Mouse (Mus musculus): ENCODE measurements around the gene Gmds. TPM values are rescaled to one million over a fixed set of nuclear protein-coding genes. Genes with fewer than 3 reads are reported as not detected.

Gene Gmds
- total RNA-seq, 1 experiment, result 7.3 TPM

DNA sequence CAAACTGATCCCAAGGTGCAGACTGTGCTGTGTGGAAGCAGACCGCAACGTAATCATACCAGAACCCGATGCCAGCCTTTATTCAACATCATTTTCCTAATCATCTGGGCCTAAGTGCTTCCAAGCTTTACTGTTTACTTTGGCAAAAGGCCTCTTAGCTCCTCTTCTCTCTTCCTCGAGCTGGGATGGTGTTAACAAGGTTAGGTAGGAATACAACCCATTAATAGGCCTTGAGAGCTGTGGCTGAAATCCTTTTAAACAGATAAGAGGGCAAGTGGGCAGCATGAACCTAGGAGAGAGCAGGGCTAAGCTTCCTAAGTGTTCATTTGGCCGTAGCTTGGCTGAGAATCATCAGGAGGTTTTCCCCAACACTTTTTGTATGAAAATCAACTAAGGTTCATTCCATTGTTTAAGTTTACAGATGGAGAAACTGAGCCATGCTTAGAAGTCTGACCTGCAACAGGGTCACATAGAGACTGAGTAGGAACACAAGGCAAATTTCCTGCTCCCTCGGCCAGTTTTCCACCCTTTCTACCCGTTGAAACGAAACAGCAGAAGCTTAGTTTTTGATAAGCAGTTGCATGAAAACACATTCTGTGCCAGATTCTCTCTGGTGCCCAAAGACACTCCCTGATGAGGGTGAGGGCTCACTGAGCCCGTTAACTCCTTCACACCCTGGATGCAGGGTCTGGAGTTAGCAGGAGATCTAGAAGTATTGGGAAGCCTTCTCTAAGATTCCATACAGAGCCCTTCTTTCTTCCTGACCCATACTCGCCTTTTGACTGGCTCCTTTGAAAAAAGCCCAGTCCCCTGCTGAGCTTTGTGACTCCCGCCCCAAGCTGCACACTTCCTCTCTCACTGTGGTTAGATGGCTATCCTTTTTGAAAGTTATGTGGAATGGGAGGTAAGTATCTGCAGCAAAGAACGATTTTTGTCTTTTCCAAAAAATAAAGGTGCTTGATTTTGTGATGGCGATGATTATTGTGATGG is 379.9 kb downstream of the Gmds start:
- in situ Hi-C loops (cut with MboI; ENCODE audit: low sequenced_read_pairs in 2 of 2, unreplicated experiment in 2 of 2), result no loop called here
- Histone ChIP-seq H3K36me3 (ENCODE audit: control insufficient read depth, insufficient read depth, low read length, poor library complexity, severe bottlenecking) (no peaks in the 10 kb centered on the region), H3K9me3 (ENCODE audit: control insufficient read depth, insufficient read depth, low read depth, low read length) (no peaks in the 10 kb centered on the region), H3K4me3 (ENCODE audit: insufficient read depth in 1 of 2, low read depth in 1 of 2, low read length in 2 of 2, poor library complexity in 1 of 2, severe bottlenecking in 1 of 2) (no peak overlapping the region), H3K27ac (ENCODE audit: insufficient read depth, low read depth, low read length, poor library complexity, severe bottlenecking) (no peak overlapping the region), H3K9ac (ENCODE audit: insufficient read depth, low read depth, low read length, poor library complexity, severe bottlenecking) (0 out of 2 replicates have a peak overlapping the region, but pooled peaks have one; percentile 8), H3K4me1 (ENCODE audit: control insufficient read depth in 2 of 2, insufficient read depth in 2 of 2, low read length in 2 of 2, poor library complexity in 1 of 2) (peaks cover 0 to 2% of the 10 kb centered on the region in 2 experiments; a peak in 1 of 4 replicates)
- TF ChIP-seq ZC3H11A (IDR thresholded peaks at IDR 0.05; ENCODE audit: borderline replicate concordance, low read depth, low read length) (no peak), HCFC1 (IDR thresholded peaks at IDR 0.05; ENCODE audit: borderline replicate concordance, insufficient read depth, low read length) (no peak), MAFK (IDR thresholded peaks at IDR 0.05; ENCODE audit: insufficient read depth, low read depth, low read length) (no peak), CHD2 (IDR thresholded peaks at IDR 0.05; ENCODE audit: low read depth, low read length) (no peak), ZNF384 (IDR thresholded peaks at IDR 0.05; ENCODE audit: low read depth, low read length) (no peak)
- DNase-seq (ENCODE audit: low read depth, low spot score), result no peak

DNA sequence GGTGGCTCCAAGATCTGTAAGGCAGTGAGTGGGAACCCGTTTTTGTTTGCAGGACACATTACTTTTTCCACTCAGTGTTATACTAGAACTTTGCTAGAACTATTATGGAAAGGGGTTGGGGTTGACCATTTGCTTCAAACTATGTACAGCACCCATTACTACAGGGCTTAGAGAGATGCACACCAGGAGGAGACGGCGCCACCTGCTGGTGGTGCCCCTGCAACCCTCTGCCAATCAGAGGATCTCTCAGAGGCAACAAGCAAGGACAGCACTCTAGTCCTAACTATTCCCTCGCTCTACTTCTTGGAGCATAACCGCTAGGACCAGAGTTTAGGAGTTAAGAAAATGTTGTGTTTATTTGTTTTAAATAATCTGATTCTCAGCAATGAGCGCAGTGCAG is 382.0 kb downstream of the Gmds start:
- peaks cover 0 to 2% of the 10 kb centered on the region in 2 experiments; a peak in 1 of 4 replicates for H3K4me1 ChIP-seq (ENCODE audit: control insufficient read depth in 2 of 2, insufficient read depth in 2 of 2, low read length in 2 of 2, poor library complexity in 1 of 2)
- no peaks in the 10 kb centered on the region for H3K36me3 ChIP-seq (ENCODE audit: control insufficient read depth, insufficient read depth, low read length, poor library complexity, severe bottlenecking)
- DNase-seq (ENCODE audit: low read depth, low spot score), result peak; percentile 47
- H3K27ac ChIP-seq (ENCODE audit: insufficient read depth, low read depth, low read length, poor library complexity, severe bottlenecking), result no peak overlapping the region
- TF ChIP-seq ZC3H11A (IDR thresholded peaks at IDR 0.05; ENCODE audit: borderline replicate concordance, low read depth, low read length) (peak; percentile 17; the same call in 1 of the 2 replicates), HCFC1 (IDR thresholded peaks at IDR 0.05; ENCODE audit: borderline replicate concordance, insufficient read depth, low read length) (no peak)
- no peak overlapping the region for H3K4me3 ChIP-seq (ENCODE audit: insufficient read depth in 1 of 2, low read depth in 1 of 2, low read length in 2 of 2, poor library complexity in 1 of 2, severe bottlenecking in 1 of 2)
- H3K9me3 ChIP-seq (ENCODE audit: control insufficient read depth, insufficient read depth, low read depth, low read length), result no peaks in the 10 kb centered on the region
- no peak overlapping the region for H3K9ac ChIP-seq (ENCODE audit: insufficient read depth, low read depth, low read length, poor library complexity, severe bottlenecking)
- in situ Hi-C loops (cut with MboI; ENCODE audit: low sequenced_read_pairs in 2 of 2, unreplicated experiment in 2 of 2), result no loop called here

DNA sequence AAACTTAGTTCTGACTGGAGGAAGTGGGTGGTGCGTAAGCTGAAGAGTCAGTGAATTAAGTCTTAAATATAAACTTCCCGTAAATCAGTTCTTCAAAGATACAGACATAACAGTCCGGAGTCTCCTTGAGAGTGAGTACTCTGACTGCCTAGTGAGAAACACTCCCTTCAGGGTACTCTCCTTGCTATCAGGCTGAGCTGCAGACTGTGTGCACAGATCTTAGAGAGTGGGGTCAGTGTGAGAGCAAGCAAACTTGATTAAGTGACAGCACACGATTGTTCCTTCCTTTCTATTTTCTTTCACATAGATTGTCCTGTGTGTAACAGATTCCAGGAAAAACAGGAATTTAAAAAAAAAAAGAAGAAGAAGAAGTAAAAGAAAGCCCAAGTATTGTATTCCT is 382.4 kb downstream of the Gmds start:
- H3K9ac ChIP-seq (ENCODE audit: insufficient read depth, low read depth, low read length, poor library complexity, severe bottlenecking), result no peak overlapping the region
- no peaks in the 10 kb centered on the region for H3K9me3 ChIP-seq (ENCODE audit: control insufficient read depth, insufficient read depth, low read depth, low read length)
- in situ Hi-C loops (cut with MboI; ENCODE audit: low sequenced_read_pairs in 2 of 2, unreplicated experiment in 2 of 2), result no loop called here

DNA sequence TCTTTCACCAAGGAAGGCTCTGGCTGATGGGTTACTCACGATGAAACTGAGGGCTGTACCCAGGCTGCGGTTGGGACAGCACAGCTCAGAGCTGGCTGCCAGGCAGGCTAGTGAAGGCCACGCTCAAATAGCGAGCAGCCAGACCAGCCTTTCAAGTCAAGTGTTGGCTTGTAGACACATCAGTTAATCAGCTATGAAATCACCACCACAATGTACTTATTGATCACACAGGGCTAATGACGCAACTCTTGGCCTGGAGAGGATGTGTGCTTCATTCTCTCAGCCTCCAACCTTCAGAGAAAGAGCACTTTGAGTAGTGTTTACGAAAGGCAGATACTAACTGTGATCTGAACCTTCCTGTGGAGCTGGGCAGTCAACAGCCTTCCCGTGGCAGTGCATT is 383.4 kb downstream of the Gmds start:
- no peak overlapping the region for H3K27ac ChIP-seq (ENCODE audit: insufficient read depth, low read depth, low read length, poor library complexity, severe bottlenecking)
- TF ChIP-seq MAFK (IDR thresholded peaks at IDR 0.05; ENCODE audit: insufficient read depth, low read depth, low read length), result no peak
- TF ChIP-seq CHD2 (IDR thresholded peaks at IDR 0.05; ENCODE audit: low read depth, low read length), result no peak
- no peak for TF ChIP-seq ZC3H11A (IDR thresholded peaks at IDR 0.05; ENCODE audit: borderline replicate concordance, low read depth, low read length)
- TF ChIP-seq HCFC1 (IDR thresholded peaks at IDR 0.05; ENCODE audit: borderline replicate concordance, insufficient read depth, low read length), result no peak
- H3K9me3 ChIP-seq (ENCODE audit: control insufficient read depth, insufficient read depth, low read depth, low read length), result no peaks in the 10 kb centered on the region
- no peaks in the 10 kb centered on the region for H3K36me3 ChIP-seq (ENCODE audit: control insufficient read depth, insufficient read depth, low read length, poor library complexity, severe bottlenecking)
- peaks cover 0 to 2% of the 10 kb centered on the region in 2 experiments; a peak in 1 of 4 replicates for H3K4me1 ChIP-seq (ENCODE audit: control insufficient read depth in 2 of 2, insufficient read depth in 2 of 2, low read length in 2 of 2, poor library complexity in 1 of 2)
- H3K4me3 ChIP-seq (ENCODE audit: insufficient read depth in 1 of 2, low read depth in 1 of 2, low read length in 2 of 2, poor library complexity in 1 of 2, severe bottlenecking in 1 of 2), result no peak overlapping the region
- no peak overlapping the region for H3K9ac ChIP-seq (ENCODE audit: insufficient read depth, low read depth, low read length, poor library complexity, severe bottlenecking)
- no peak for DNase-seq (ENCODE audit: low read depth, low spot score)
- in situ Hi-C loops (cut with MboI; ENCODE audit: low sequenced_read_pairs in 2 of 2, unreplicated experiment in 2 of 2), result no loop called here

More for the DNA sequence above, 382.4 kb downstream of the Gmds start:
- TF ChIP-seq MAFK (IDR thresholded peaks at IDR 0.05; ENCODE audit: insufficient read depth, low read depth, low read length), result no peak
- TF ChIP-seq HCFC1 (IDR thresholded peaks at IDR 0.05; ENCODE audit: borderline replicate concordance, insufficient read depth, low read length), result no peak
- TF ChIP-seq ZNF384 (IDR thresholded peaks at IDR 0.05; ENCODE audit: low read depth, low read length), result no peak
- TF ChIP-seq ZC3H11A (IDR thresholded peaks at IDR 0.05; ENCODE audit: borderline replicate concordance, low read depth, low read length), result no peak
- TF ChIP-seq CHD2 (IDR thresholded peaks at IDR 0.05; ENCODE audit: low read depth, low read length), result no peak
- no peak for DNase-seq (ENCODE audit: low read depth, low spot score)
- Histone ChIP-seq H3K4me1 (ENCODE audit: control insufficient read depth in 2 of 2, insufficient read depth in 2 of 2, low read length in 2 of 2, poor library complexity in 1 of 2) (peaks cover 0 to 2% of the 10 kb centered on the region in 2 experiments; a peak in 1 of 4 replicates), H3K36me3 (ENCODE audit: control insufficient read depth, insufficient read depth, low read length, poor library complexity, severe bottlenecking) (no peaks in the 10 kb centered on the region), H3K27ac (ENCODE audit: insufficient read depth, low read depth, low read length, poor library complexity, severe bottlenecking) (no peak overlapping the region), H3K4me3 (ENCODE audit: insufficient read depth in 1 of 2, low read depth in 1 of 2, low read length in 2 of 2, poor library complexity in 1 of 2, severe bottlenecking in 1 of 2) (no peak overlapping the region)

All from ES-E14 (cell line).